Mouse (Mus musculus) thymus, adult 18-20 months (tissue): ENCODE measurements around the gene Postn.

Experiments
- DNase-seq, 2 experiments: peaks; one replicate each; pipeline ENCODE4 v3.0.0; 2022; ENCODE audit warnings: mixed read lengths in 2 of 2

Postn gene

DNA sequence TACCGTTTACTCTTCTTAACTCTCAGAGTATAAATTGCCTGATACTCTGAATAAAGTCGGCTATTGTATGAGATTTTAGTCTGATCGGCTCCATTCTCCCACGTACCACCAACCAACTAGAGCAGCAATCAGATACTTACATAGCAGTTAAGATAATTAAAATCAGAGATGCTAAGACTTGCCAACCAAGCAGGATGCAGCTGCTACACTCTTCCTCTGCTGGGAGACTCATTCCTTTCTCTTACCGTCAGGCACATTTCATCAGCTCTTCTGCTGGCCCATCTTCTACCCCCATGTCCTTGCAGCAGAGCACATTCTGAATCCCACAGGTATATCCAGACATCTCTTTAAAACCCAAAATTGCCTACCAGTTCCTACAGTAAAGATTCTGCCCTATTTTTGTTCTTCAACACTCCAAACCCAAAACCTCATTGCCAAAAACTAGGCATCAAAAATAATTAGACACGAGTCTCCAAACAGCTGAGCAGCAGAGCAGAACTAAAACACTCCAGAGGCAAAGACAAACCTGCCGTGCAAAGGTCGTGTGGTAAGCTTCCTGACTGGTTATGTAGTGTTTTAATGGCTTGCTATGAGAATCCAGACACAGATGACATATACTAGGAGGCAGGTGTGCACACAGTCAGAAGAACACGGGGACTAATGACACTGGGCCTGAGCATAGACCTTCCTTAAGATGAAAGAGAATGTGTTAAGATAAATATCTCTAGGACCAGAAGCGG lies 59.5 kb downstream of the Postn start:
- DNase-seq: no peak

DNA sequence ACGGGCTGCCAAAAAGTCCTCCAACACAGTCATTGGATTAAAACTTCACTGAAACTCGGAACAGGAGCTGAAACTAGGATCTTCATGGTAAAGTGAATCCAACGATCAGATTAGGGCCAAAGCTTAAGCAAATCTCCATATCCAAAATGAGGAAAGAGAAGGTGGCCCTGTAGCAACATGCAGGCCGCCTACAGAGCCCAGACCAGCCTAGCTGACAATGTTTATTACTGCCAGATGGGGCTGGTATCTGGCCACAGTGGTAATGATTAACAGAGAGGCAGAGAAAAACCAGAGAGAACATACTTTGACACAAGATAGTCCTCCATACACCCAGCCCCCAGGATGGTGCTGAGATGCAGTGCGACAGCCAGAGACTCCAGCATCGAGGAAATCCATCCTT lies 60.1 kb downstream of the Postn start:
- no peak for DNase-seq

DNA sequence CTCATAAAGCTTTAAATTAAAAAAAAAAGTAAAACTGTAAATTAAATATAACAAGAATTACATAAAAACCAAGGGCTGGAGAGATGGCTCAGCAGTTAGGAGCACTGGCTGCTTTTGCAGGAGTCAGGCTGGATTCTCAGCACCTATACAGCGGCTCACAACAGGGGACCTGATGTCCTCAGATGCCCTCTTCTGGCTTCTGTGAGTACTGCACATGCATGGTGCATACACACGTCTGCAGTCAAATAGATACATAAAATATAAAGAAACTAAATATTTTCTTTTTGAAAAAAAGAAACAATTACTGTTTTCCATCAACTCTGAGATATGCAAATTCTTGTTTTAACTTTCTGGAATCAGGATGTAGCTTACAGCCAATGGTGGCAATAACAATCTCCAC lies 60.8 kb downstream of the Postn start:
- DNase-seq: no peak

DNA sequence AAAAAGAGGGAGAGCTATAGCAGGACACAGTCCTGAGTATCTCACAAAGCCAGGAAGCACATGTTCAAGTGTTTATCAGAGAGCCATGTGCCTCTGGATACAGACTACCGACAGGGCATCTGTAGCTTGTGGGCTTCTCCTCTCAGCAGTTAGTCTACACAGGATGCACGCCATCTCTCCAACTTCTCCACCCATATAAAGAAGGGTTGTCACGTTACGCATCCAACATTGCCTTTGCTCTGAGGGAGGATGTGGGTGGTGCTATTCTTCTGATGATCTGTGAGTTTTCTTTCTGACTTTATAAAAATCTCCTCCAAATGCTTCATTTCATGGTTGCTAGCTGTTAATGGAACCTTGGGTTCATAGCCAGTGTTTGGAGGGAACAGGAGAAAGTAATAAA lies 63.2 kb downstream of the Postn start:
- no peak for DNase-seq

DNA sequence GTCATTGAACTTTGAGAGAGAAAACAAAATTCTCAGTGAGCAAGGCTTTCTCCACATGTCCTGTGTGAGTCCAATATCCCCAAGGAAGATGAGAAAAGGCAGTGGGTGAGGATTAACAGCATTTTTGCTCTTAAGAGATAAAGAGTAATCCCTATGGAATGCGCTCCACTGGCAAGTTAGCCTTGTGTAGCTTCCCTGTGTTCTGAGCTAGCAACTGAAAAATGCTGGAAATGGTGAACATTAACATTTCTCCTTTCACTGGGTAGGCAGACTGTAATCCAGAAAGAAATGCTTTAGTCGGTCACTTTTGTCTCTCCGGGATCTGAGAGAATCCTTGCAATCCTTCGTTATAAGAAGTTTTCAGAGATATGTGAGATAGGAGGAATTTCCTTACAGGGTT lies 70.8 kb downstream of the Postn start:
- no peak for DNase-seq

DNA sequence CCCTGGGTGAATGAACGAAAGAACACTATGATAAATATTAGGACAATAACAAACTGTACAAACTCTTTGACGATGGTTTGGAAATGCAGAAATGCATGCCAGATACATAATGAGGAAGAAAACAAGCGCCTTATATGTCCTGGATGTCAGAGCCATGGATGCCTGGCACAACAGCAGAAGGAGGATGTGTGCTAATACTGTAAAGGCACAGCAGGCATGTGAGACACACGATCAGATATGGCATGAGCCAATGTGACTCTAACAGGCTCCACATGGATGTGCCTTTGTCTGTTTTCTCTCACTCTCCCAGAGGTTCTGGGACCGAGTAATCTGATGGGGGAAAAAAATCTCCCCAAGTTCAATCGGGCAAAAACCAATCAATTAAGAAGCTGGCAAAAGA lies 71.3 kb downstream of the Postn start:
- no peak for DNase-seq

DNA sequence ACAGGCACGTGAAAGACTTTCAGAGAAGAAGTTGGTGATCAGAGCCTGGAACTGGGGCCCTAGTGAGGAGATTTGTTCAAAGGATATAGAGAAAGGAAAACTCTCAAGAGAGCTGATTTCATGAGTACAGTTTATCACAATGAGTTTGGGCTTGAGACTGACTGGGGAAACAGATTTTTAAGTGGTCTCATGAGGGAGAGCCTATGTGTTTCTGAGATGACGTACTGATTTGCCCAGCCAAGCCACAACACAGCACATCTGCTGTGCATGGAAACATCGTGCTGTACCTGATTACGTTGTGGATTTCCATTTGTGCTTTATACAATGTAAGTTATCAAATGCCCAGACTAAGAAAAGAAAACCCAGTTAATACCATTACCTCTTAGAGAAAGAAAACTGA lies 71.7 kb downstream of the Postn start:
- no peak for DNase-seq

DNA sequence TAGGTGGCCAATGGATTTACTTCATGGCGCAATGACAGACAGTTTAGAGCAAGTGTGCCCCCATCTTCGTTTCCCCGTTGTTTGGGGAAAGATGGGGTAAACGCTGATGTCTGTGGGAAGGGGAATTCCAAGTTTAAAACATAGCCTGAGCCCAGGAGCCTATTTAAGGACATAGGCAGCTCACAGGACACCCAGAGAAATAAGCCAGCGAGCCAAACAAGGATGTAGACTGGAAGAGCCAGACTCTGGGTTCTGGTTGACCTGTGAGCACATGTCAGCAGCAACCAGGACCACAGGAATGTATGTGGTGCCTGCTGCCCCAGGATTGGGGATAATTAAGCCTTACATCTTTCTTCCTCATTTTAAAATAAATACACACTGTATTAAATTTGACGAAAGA lies 73.7 kb downstream of the Postn start:
- DNase-seq: no peak

DNA sequence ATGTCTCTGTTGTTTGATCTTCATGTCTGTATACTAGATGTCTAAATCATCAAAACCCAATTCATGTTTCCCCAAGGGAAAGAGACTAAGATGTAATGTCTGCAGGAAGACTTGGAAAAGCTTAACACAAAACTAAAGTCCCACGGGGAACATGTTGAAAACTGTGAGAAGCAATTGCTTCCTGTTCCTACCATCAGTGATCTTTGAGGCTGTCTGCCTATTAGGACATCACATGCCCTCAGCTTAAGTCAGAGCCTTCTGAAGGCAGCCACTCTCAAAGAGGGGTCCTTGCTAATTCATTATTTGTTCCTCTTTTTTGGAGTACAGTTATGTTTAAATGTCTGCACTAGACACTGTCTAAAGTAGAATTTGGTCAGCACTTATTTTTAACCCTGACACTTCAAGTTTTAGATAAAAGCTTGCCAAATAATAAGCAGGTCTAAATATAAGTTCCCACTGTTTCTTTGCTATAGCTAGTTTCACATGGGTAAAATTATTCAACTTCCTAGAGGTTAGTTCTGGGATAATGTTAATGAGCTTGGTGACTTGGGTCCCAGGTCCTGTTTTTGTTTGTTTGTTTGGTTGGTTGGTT lies 75.6 kb downstream of the Postn start:
- no peak for DNase-seq
